Mouse (Mus musculus) lung, postnatal 0 days (tissue): ENCODE results near the gene Gm42417. TPM values are rescaled to one million over a fixed set of nuclear protein-coding genes. Genes with fewer than 3 reads are reported as not detected.

Experiments
- ATAC-seq: fragments of 200-750 bp; cut with Nextera tagmentation; 2 replicates; pipeline ENCODE4 v1.8.0; 2017; ENCODE audit warnings: moderate library complexity
- DNase-seq: peaks from one replicate; pipeline ENCODE4 v3.0.0-alpha.2; 2016; ENCODE audit warnings: low spot score
- H3K27ac ChIP-seq: fragments of 300-500 bp; sonication (generic); 2 replicates; pipeline ENCODE4 v1.5.1; 2014; ENCODE audit warnings: antibody characterized with exemption, mild to moderate bottlenecking, low read length, mixed read lengths
- H3K27me3 ChIP-seq: fragments of 300-500 bp; sonication (generic); replicated peaks from 2 replicates; pipeline ENCODE4 v1.6.1; 2014; ENCODE audit warnings: low read length, mixed read lengths; ENCODE audit not compliant: insufficient read depth
- H3K36me3 ChIP-seq: fragments of 300-500 bp; sonication (generic); 2 replicates; pipeline ENCODE4 v1.6.1; 2014; ENCODE audit warnings: low read length, mixed read lengths; ENCODE audit not compliant: insufficient read depth
- H3K4me1 ChIP-seq: fragments of 300-500 bp; sonication (generic); 2 replicates; pipeline ENCODE4 v1.6.1; 2014; ENCODE audit warnings: antibody characterized with exemption, low read depth, low read length, mixed read lengths; ENCODE audit not compliant: insufficient read depth
- H3K4me2 ChIP-seq: fragments of 300-500 bp; sonication (generic); replicated peaks from 2 replicates; pipeline ENCODE4 v1.6.1; 2014; ENCODE audit warnings: low read depth, mild to moderate bottlenecking, low read length, moderate library complexity, mixed read lengths
- H3K4me3 ChIP-seq: fragments of 300-500 bp; sonication (generic); 2 replicates; pipeline ENCODE4 v1.5.1; 2014; ENCODE audit warnings: low read depth, low read length
- H3K9ac ChIP-seq: fragments of 300-500 bp; sonication (generic); replicated peaks from 2 replicates; pipeline ENCODE4 v1.6.1; 2014; ENCODE audit warnings: low read depth, mild to moderate bottlenecking
- H3K9me3 ChIP-seq: fragments of 300-500 bp; sonication (generic); 2 replicates; pipeline ENCODE4 v1.6.1; 2016; ENCODE audit warnings: low read length, mixed read lengths
- CTCF ChIP-seq: IDR thresholded peaks from 2 replicates; pipeline ENCODE4 v1.5.1; 2016; ENCODE audit warnings: antibody characterized with exemption, mild to moderate bottlenecking
- EP300 ChIP-seq: IDR thresholded peaks from 2 replicates; pipeline ENCODE4 v1.6.1; 2016; ENCODE audit warnings: antibody characterized with exemption, mild to moderate bottlenecking, control low read depth
- WGBS: fragments of 180-500 bp; shearing (Covaris S2); extraction: QIAGEN DNeasy Blood & Tissue Kit; methylation state at CpG from one replicate; pipeline ENCODE4 v1.1.7; 2014; 5-methylcytosine and 5-hydroxymethylcytosine counted together
- polyA plus RNA-seq: library from polyadenylated mRNA; unstranded; fragments of >200 nt; fragmentation: Nextera tagmentation; extraction: Ambion mirVana; gene quantifications from 2 replicates; pipeline ENCODE4 v1.2.1, GENCODE M21; 2015

Gene Gm42417
- polyA plus RNA-seq, 1 experiment from 2014 or later, result 0.62 TPM

- H3K9me3 ChIP-seq, result no peaks in the 10 kb centered on the region
- peaks cover 8% of the 10 kb centered on the region for H3K4me1 ChIP-seq
- no peak overlapping the region for H3K9ac ChIP-seq
- no peak for DNase-seq
- no peak overlapping the region for H3K4me3 ChIP-seq
- H3K36me3 ChIP-seq, result no peaks in the 10 kb centered on the region
- H3K27ac ChIP-seq, result no peak overlapping the region
- ATAC-seq, result no peak
- no peaks in the 10 kb centered on the region for H3K27me3 ChIP-seq
- WGBS, result 47% methylated on average over 6 of the region's 6 CpGs
- no peak overlapping the region for H3K4me2 ChIP-seq
- peak; percentile 72 for TF ChIP-seq EP300
- no peak for TF ChIP-seq CTCF
Measured at GRCm38 (mm10) chr1:36560903-36561302, 21.7 kb upstream of the Gm42417 start.

- no peak overlapping the region for H3K4me2 ChIP-seq
- no peak overlapping the region for H3K4me3 ChIP-seq
- ATAC-seq (no peak), DNase-seq (no peak)
- WGBS, result 68% methylated on average over 5 of the region's 5 CpGs
- no peaks in the 10 kb centered on the region for H3K9me3 ChIP-seq
- no peaks in the 10 kb centered on the region for H3K27me3 ChIP-seq
- no peak overlapping the region for H3K9ac ChIP-seq
- TF ChIP-seq EP300 (no peak), CTCF (no peak)
- H3K4me1 ChIP-seq, result peaks cover 19% of the 10 kb centered on the region
- no peaks in the 10 kb centered on the region for H3K36me3 ChIP-seq
- H3K27ac ChIP-seq, result no peak overlapping the region
Measured at GRCm38 (mm10) chr1:36559888-36560287, 20.7 kb upstream of the Gm42417 start.

- Histone ChIP-seq H3K27me3 (no peaks in the 10 kb centered on the region), H3K4me3 (no peak overlapping the region; the same call in 1 of the 2 replicates), H3K36me3 (no peaks in the 10 kb centered on the region), H3K27ac (peak overlapping the region; percentile 99), H3K4me1 (peaks cover 24% of the 10 kb centered on the region), H3K9ac (no peak overlapping the region), H3K4me2 (peak overlapping the region; percentile 84), H3K9me3 (no peaks in the 10 kb centered on the region)
- TF ChIP-seq CTCF (peak; percentile 24; the same call in 1 of the 2 replicates), EP300 (no peak)
- peak; percentile 57 for DNase-seq
- ATAC-seq, result no peak
- WGBS, result 13% methylated on average over 4 of the region's 4 CpGs
Measured at GRCm38 (mm10) chr1:36559256-36559655, 20.0 kb upstream of the Gm42417 start.

GRCm38 (mm10) chr1:36558031-36558993 lies 19.1 kb upstream of the Gm42417 start, which contains the start of gene Sema4c:
TSS of gene Sema4c (minus strand) at chr1:36558349.
- Histone ChIP-seq H3K9ac (peak within 1 kb of the TSS; percentile 91), H3K27me3 (no peaks in the 10 kb centered on the region), H3K4me1 (peaks cover 26% of the 10 kb centered on the region), H3K4me2 (peak within 1 kb of the TSS; percentile 84), H3K36me3 (peaks cover 3% of the 10 kb centered on the region), H3K27ac (peak within 1 kb of the TSS; percentile 99), H3K4me3 (peak within 1 kb of the TSS; percentile 85), H3K9me3 (no peaks in the 10 kb centered on the region)
- no peak for TF ChIP-seq EP300
- TF ChIP-seq CTCF, result no peak
- WGBS, result 1% methylated on average over 61 of the region's 69 CpGs
- ATAC-seq (peak; percentile 35), DNase-seq (peak; percentile 81)

- Histone ChIP-seq H3K4me2 (peak overlapping the region; percentile 84), H3K4me3 (peak overlapping the region; percentile 85), H3K4me1 (peaks cover 26% of the 10 kb centered on the region), H3K27ac (peak overlapping the region; percentile 99), H3K27me3 (no peaks in the 10 kb centered on the region), H3K9ac (peak overlapping the region; percentile 91), H3K9me3 (no peaks in the 10 kb centered on the region), H3K36me3 (peaks cover 10% of the 10 kb centered on the region)
- TF ChIP-seq EP300 (no peak; the same call in 1 of the 2 replicates), CTCF (no peak)
- DNase-seq (peak; percentile 93), ATAC-seq (peak; percentile 72)
- 4% methylated on average over 48 of the region's 48 CpGs for WGBS
Measured at GRCm38 (mm10) chr1:36557457-36558011, 18.3 kb upstream of the Gm42417 start.
